Mouse (Mus musculus): ENCODE measurements around the gene Macrod2. TPM values are rescaled to one million over a fixed set of nuclear protein-coding genes. Genes with fewer than 3 reads are reported as not detected.

Gene Macrod2
- total RNA-seq, 2 experiments from 2014 or later, result 7.0 to 11.3 TPM

- ATAC-seq (replicated peaks; ENCODE audit: poor library complexity), result no peak
These were observed 501.4 kb downstream of the Macrod2 start for GRCm38 (mm10) chr2:140896396-140897082.

GRCm38 (mm10) chr2:140898408-140898985 is 503.4 kb downstream of the Macrod2 start:
- no peak for ATAC-seq (replicated peaks; ENCODE audit: poor library complexity)

- ATAC-seq (replicated peaks; ENCODE audit: poor library complexity), result no peak
These were observed 510.2 kb downstream of the Macrod2 start for GRCm38 (mm10) chr2:140905331-140905730.

GRCm38 (mm10) chr2:140906123-140906522 is 511.0 kb downstream of the Macrod2 start:
- no peak for ATAC-seq (replicated peaks; ENCODE audit: poor library complexity)

- peak; percentile 85 for ATAC-seq (replicated peaks; ENCODE audit: poor library complexity)
These were observed 516.4 kb downstream of the Macrod2 start for GRCm38 (mm10) chr2:140911463-140911862.

GRCm38 (mm10) chr2:140912179-140912578 is 517.1 kb downstream of the Macrod2 start:
- ATAC-seq (replicated peaks; ENCODE audit: poor library complexity), result no peak

- ATAC-seq (replicated peaks; ENCODE audit: poor library complexity), result no peak
These were observed 517.8 kb downstream of the Macrod2 start for GRCm38 (mm10) chr2:140912931-140913330.

- no peak for ATAC-seq (replicated peaks; ENCODE audit: poor library complexity)
These were observed 518.7 kb downstream of the Macrod2 start for GRCm38 (mm10) chr2:140913679-140914412.

GRCm38 (mm10) chr2:140926922-140927321 is 531.8 kb downstream of the Macrod2 start:
- peak; percentile 75; the same call in 1 of the 2 replicates for ATAC-seq (replicated peaks; ENCODE audit: poor library complexity)

GRCm38 (mm10) chr2:140934483-140934882 is 539.4 kb downstream of the Macrod2 start:
- ATAC-seq (replicated peaks; ENCODE audit: poor library complexity), result no peak

- ATAC-seq (replicated peaks; ENCODE audit: poor library complexity), result no peak
These were observed 554.4 kb downstream of the Macrod2 start for GRCm38 (mm10) chr2:140949461-140949860.

GRCm38 (mm10) chr2:140959246-140959645 is 564.1 kb downstream of the Macrod2 start:
- no peak for ATAC-seq (replicated peaks; ENCODE audit: poor library complexity)

- ATAC-seq (replicated peaks; ENCODE audit: poor library complexity), result no peak
These were observed 575.1 kb downstream of the Macrod2 start for GRCm38 (mm10) chr2:140970181-140970580.

GRCm38 (mm10) chr2:140971845-140972244 is 576.7 kb downstream of the Macrod2 start:
- ATAC-seq (replicated peaks; ENCODE audit: poor library complexity), result no peak

- no peak for ATAC-seq (replicated peaks; ENCODE audit: poor library complexity)
These were observed 590.7 kb downstream of the Macrod2 start for GRCm38 (mm10) chr2:140985670-140986372.

GRCm38 (mm10) chr2:141003846-141004245 is 608.7 kb downstream of the Macrod2 start:
- no peak for ATAC-seq (replicated peaks; ENCODE audit: poor library complexity)

- ATAC-seq (replicated peaks; ENCODE audit: poor library complexity), result no peak
These were observed 609.2 kb downstream of the Macrod2 start for GRCm38 (mm10) chr2:141004326-141004725.

GRCm38 (mm10) chr2:141005616-141006015 is 610.5 kb downstream of the Macrod2 start:
- ATAC-seq (replicated peaks; ENCODE audit: poor library complexity), result no peak

- no peak for ATAC-seq (replicated peaks; ENCODE audit: poor library complexity)
These were observed 612.6 kb downstream of the Macrod2 start for GRCm38 (mm10) chr2:141007725-141008124.

GRCm38 (mm10) chr2:141008458-141008857 is 613.3 kb downstream of the Macrod2 start:
- peak; percentile 68 for ATAC-seq (replicated peaks; ENCODE audit: poor library complexity)

- ATAC-seq (replicated peaks; ENCODE audit: poor library complexity), result peak; percentile 85
These were observed 618.5 kb downstream of the Macrod2 start for GRCm38 (mm10) chr2:141013443-141014165.
